Mouse (Mus musculus) intestine, embryonic 14.5 days (tissue): ENCODE measurements around the gene Tagln3. TPM values are rescaled to one million over a fixed set of nuclear protein-coding genes. Genes with fewer than 3 reads are reported as not detected.

ENCODE experiments used
- ATAC-seq: fragments of 200-750 bp; cut with Nextera tagmentation; replicated peaks from 2 replicates; pipeline ENCODE4 v1.8.0; 2017; ENCODE audit warnings: low read depth, moderate number of reproducible peaks, moderate TSS enrichment, moderate library complexity; ENCODE audit not compliant: low FRiP score, low TSS enrichment
- DNase-seq: peaks from one replicate; pipeline ENCODE4 v3.0.0-alpha.2; 2018; ENCODE audit warnings: low spot score
- H3K27ac ChIP-seq: fragments of 300-500 bp; sonication (generic); 2 replicates; pipeline ENCODE4 v1.5.1; 2014; ENCODE audit warnings: low read depth, mild to moderate bottlenecking, control low read depth
- H3K27me3 ChIP-seq: fragments of 300-500 bp; sonication (generic); replicated peaks from 2 replicates; pipeline ENCODE4 v1.6.1; 2014; ENCODE audit warnings: low read length, control low read depth; ENCODE audit not compliant: control insufficient read depth, insufficient read depth
- H3K36me3 ChIP-seq: fragments of 300-500 bp; sonication (generic); 2 replicates; pipeline ENCODE4 v1.6.1; 2014; ENCODE audit warnings: low read length, control low read depth; ENCODE audit not compliant: control insufficient read depth, insufficient read depth
- H3K4me1 ChIP-seq: fragments of 300-500 bp; sonication (generic); replicated peaks from 2 replicates; pipeline ENCODE4 v1.6.1; 2014; ENCODE audit warnings: low read length, control low read depth, mixed read lengths; ENCODE audit not compliant: control insufficient read depth, insufficient read depth
- H3K4me2 ChIP-seq: fragments of 300-500 bp; sonication (generic); 2 replicates; pipeline ENCODE4 v1.6.1; 2014; ENCODE audit warnings: low read length
- H3K4me3 ChIP-seq: fragments of 300-500 bp; sonication (generic); 2 replicates; pipeline ENCODE4 v1.5.1; 2014; ENCODE audit warnings: low read depth, low read length, control low read depth, mixed read lengths
- H3K9ac ChIP-seq: fragments of 300-500 bp; sonication (generic); 2 replicates; pipeline ENCODE4 v1.6.1; 2014; ENCODE audit warnings: mild to moderate bottlenecking, low read length
- H3K9me3 ChIP-seq: fragments of 300-500 bp; sonication (generic); 2 replicates; pipeline ENCODE4 v1.6.1; 2016; ENCODE audit warnings: low read length, control low read depth; ENCODE audit not compliant: control insufficient read depth
- WGBS: fragments of 180-500 bp; shearing (Covaris S2); extraction: QIAGEN DNeasy Blood & Tissue Kit; methylation state at CpG from one replicate; pipeline ENCODE4 v1.1.7; 2014; 5-methylcytosine and 5-hydroxymethylcytosine counted together
- polyA plus RNA-seq: library from polyadenylated mRNA; unstranded; fragments of >200 nt; fragmentation: Nextera tagmentation; extraction: Ambion mirVana; gene quantifications from 2 replicates; pipeline ENCODE4 v1.2.1, GENCODE M21; 2014

Tagln3 gene
- 42.5 and 50.0 TPM in 2 replicates for polyA plus RNA-seq

- Histone ChIP-seq H3K36me3 (peaks cover 6% of the 10 kb centered on the region; the same call in 1 of the 2 replicates), H3K9ac (peak within 1 kb of the TSS; percentile 36), H3K4me3 (peak within 1 kb of the TSS; percentile 43), H3K4me2 (peak within 1 kb of the TSS; percentile 67), H3K27ac (0 out of 2 replicates have a peak within 1 kb of the TSS, but pooled peaks have one; percentile 30), H3K9me3 (no peaks in the 10 kb centered on the region), H3K27me3 (no peaks in the 10 kb centered on the region), H3K4me1 (peaks cover 8% of the 10 kb centered on the region; the same call in 1 of the 2 replicates)
- under 1% methylated on average over 30 of the region's 30 CpGs for WGBS
- DNase-seq (peak; percentile 83), ATAC-seq (peak; percentile 74)
Observed at GRCm38 (mm10) chr16:45724061-45724741, at the start of gene Tagln3. Tagln3 (minus strand) TSS chr16:45724608.

GRCm38 (mm10) chr16:45770914-45771313, 46.5 kb upstream of the Tagln3 start:
- Histone ChIP-seq H3K9me3 (no peaks in the 10 kb centered on the region), H3K27me3 (no peaks in the 10 kb centered on the region), H3K4me2 (no peak overlapping the region), H3K36me3 (peaks cover 82% of the 10 kb centered on the region), H3K27ac (no peak overlapping the region), H3K9ac (no peak overlapping the region), H3K4me1 (no peaks in the 10 kb centered on the region), H3K4me3 (no peak overlapping the region)
- WGBS: 95% methylated on average over 6 of the region's 6 CpGs
- no peak for ATAC-seq
- no peak for DNase-seq

- no peak for ATAC-seq
- Histone ChIP-seq H3K4me2 (no peak overlapping the region), H3K27ac (no peak overlapping the region), H3K4me3 (no peak overlapping the region), H3K27me3 (no peaks in the 10 kb centered on the region), H3K9ac (no peak overlapping the region), H3K9me3 (no peaks in the 10 kb centered on the region), H3K36me3 (peaks cover 71% of the 10 kb centered on the region), H3K4me1 (no peaks in the 10 kb centered on the region)
- WGBS: 60% methylated on average over 10 of the region's 10 CpGs
- DNase-seq: no peak
Observed at GRCm38 (mm10) chr16:45767853-45768640, 43.6 kb upstream of the Tagln3 start.

- WGBS: 38% methylated on average over 4 of the region's 4 CpGs
- no peaks in the 10 kb centered on the region for H3K9me3 ChIP-seq
- H3K27ac ChIP-seq: no peak overlapping the region
- H3K4me2 ChIP-seq: no peak overlapping the region
- H3K4me1 ChIP-seq: no peaks in the 10 kb centered on the region
- H3K27me3 ChIP-seq: no peaks in the 10 kb centered on the region
- no peak for DNase-seq
- no peak overlapping the region for H3K9ac ChIP-seq
- peaks cover 68% of the 10 kb centered on the region for H3K36me3 ChIP-seq
- no peak for ATAC-seq
- no peak overlapping the region for H3K4me3 ChIP-seq
Observed at GRCm38 (mm10) chr16:45767434-45767833, 43.0 kb upstream of the Tagln3 start.

GRCm38 (mm10) chr16:45765801-45766494, 41.5 kb upstream of the Tagln3 start:
- Histone ChIP-seq H3K9ac (no peak overlapping the region), H3K27me3 (no peaks in the 10 kb centered on the region), H3K36me3 (peaks cover 66% of the 10 kb centered on the region), H3K4me2 (no peak overlapping the region), H3K27ac (no peak overlapping the region), H3K4me1 (no peaks in the 10 kb centered on the region), H3K9me3 (no peaks in the 10 kb centered on the region), H3K4me3 (no peak overlapping the region)
- WGBS: 80% methylated on average over 7 of the region's 7 CpGs
- DNase-seq (no peak), ATAC-seq (no peak)

- no peak for ATAC-seq
- H3K4me3 ChIP-seq: no peak overlapping the region
- H3K27ac ChIP-seq: no peak overlapping the region
- no peak overlapping the region for H3K9ac ChIP-seq
- WGBS: 85% methylated on average over 3 of the region's 3 CpGs
- H3K4me1 ChIP-seq: no peaks in the 10 kb centered on the region
- no peaks in the 10 kb centered on the region for H3K9me3 ChIP-seq
- DNase-seq: no peak
- no peak overlapping the region for H3K4me2 ChIP-seq
- no peaks in the 10 kb centered on the region for H3K27me3 ChIP-seq
- H3K36me3 ChIP-seq: peaks cover 66% of the 10 kb centered on the region
Observed at GRCm38 (mm10) chr16:45765102-45765501, 40.7 kb upstream of the Tagln3 start.

- 81% methylated on average over 13 of the region's 13 CpGs for whole genome bisulfite sequencing
- Histone ChIP-seq H3K4me3 (no peak overlapping the region), H3K27ac (no peak overlapping the region), H3K9me3 (no peaks in the 10 kb centered on the region), H3K36me3 (peaks cover 65% of the 10 kb centered on the region), H3K4me2 (no peak overlapping the region), H3K4me1 (no peaks in the 10 kb centered on the region), H3K9ac (no peak overlapping the region), H3K27me3 (no peaks in the 10 kb centered on the region)
- no peak for ATAC-seq
- no peak for DNase-seq
Observed at GRCm38 (mm10) chr16:45762859-45763505, 38.6 kb upstream of the Tagln3 start.

GRCm38 (mm10) chr16:45761425-45761824, 37.0 kb upstream of the Tagln3 start:
- Histone ChIP-seq H3K4me2 (no peak overlapping the region), H3K9me3 (no peaks in the 10 kb centered on the region), H3K27me3 (no peaks in the 10 kb centered on the region), H3K4me3 (no peak overlapping the region), H3K36me3 (peaks cover 67% of the 10 kb centered on the region), H3K27ac (no peak overlapping the region), H3K9ac (no peak overlapping the region), H3K4me1 (no peaks in the 10 kb centered on the region)
- 62% methylated on average over 1 of the region's 1 CpGs for WGBS
- no peak for ATAC-seq
- no peak for DNase-seq
